Mouse (Mus musculus): ENCODE data around the gene Cyp2t4. TPM values are rescaled to one million over a fixed set of nuclear protein-coding genes. Genes with fewer than 3 reads are reported as not detected.

Cyp2t4 gene
- polyA plus RNA-seq, 1 experiment from 2014 or later, result not detected

GRCm38 (mm10) chr7:27136410-27136996 is 17.0 kb upstream of the Cyp2t4 start:
- WGBS, result 39% methylated on average over 8 of the region's 8 CpGs
- H3K9ac ChIP-seq (replicated peaks; ENCODE audit: low read depth, low read length), result no peak overlapping the region
- H3K36me3 ChIP-seq (ENCODE audit: control insufficient read depth, insufficient read depth, low read length), result no peaks in the 10 kb centered on the region
- peaks cover 6% of the 10 kb centered on the region for H3K4me1 ChIP-seq (ENCODE audit: control insufficient read depth, insufficient read depth, low read length)
- no peak for ATAC-seq (ENCODE audit: insufficient number of reproducible peaks, insufficient read depth, low FRiP score, low read depth)
- no peak overlapping the region for H3K4me3 ChIP-seq (ENCODE audit: low read depth, low read length)
- no peak overlapping the region for H3K27ac ChIP-seq (ENCODE audit: low read length)
- H3K27me3 ChIP-seq (ENCODE audit: control insufficient read depth, insufficient read depth, low read length), result no peaks in the 10 kb centered on the region
- no peaks in the 10 kb centered on the region for H3K9me3 ChIP-seq (ENCODE audit: control insufficient read depth, low read depth, low read length)
- no peak overlapping the region for H3K4me2 ChIP-seq (replicated peaks; ENCODE audit: low read depth, low read length)

GRCm38 (mm10) chr7:27156005-27156404 is 2.5 kb downstream of the Cyp2t4 start:
- Histone ChIP-seq H3K36me3 (ENCODE audit: control insufficient read depth, insufficient read depth, low read length) (peaks cover 29% of the 10 kb centered on the region), H3K4me1 (ENCODE audit: control insufficient read depth, insufficient read depth, low read length) (peaks cover 4% of the 10 kb centered on the region; the same call in 1 of the 2 replicates), H3K27me3 (ENCODE audit: control insufficient read depth, insufficient read depth, low read length) (no peaks in the 10 kb centered on the region), H3K9ac (replicated peaks; ENCODE audit: low read depth, low read length) (no peak overlapping the region), H3K4me3 (ENCODE audit: low read depth, low read length) (no peak overlapping the region), H3K27ac (ENCODE audit: low read length) (no peak overlapping the region), H3K4me2 (replicated peaks; ENCODE audit: low read depth, low read length) (no peak overlapping the region), H3K9me3 (ENCODE audit: control insufficient read depth, low read depth, low read length) (no peaks in the 10 kb centered on the region)
- no peak for ATAC-seq (ENCODE audit: insufficient number of reproducible peaks, insufficient read depth, low FRiP score, low read depth)
- WGBS, result 79% methylated on average over 13 of the region's 13 CpGs

- H3K9ac ChIP-seq (replicated peaks; ENCODE audit: low read depth, low read length), result no peak overlapping the region
- H3K4me2 ChIP-seq (replicated peaks; ENCODE audit: low read depth, low read length), result no peak overlapping the region
- no peak overlapping the region for H3K4me3 ChIP-seq (ENCODE audit: low read depth, low read length)
- peaks cover 7% of the 10 kb centered on the region; the same call in 1 of the 2 replicates for H3K4me1 ChIP-seq (ENCODE audit: control insufficient read depth, insufficient read depth, low read length)
- H3K9me3 ChIP-seq (ENCODE audit: control insufficient read depth, low read depth, low read length), result no peaks in the 10 kb centered on the region
- peaks cover 37% of the 10 kb centered on the region for H3K36me3 ChIP-seq (ENCODE audit: control insufficient read depth, insufficient read depth, low read length)
- no peak for ATAC-seq (ENCODE audit: insufficient number of reproducible peaks, insufficient read depth, low FRiP score, low read depth)
- no peaks in the 10 kb centered on the region for H3K27me3 ChIP-seq (ENCODE audit: control insufficient read depth, insufficient read depth, low read length)
- 94% methylated on average over 9 of the region's 9 CpGs for WGBS
- H3K27ac ChIP-seq (ENCODE audit: low read length), result no peak overlapping the region
These were observed 4.7 kb downstream of the Cyp2t4 start for GRCm38 (mm10) chr7:27158171-27158570.

- Histone ChIP-seq H3K9ac (replicated peaks; ENCODE audit: low read depth, low read length) (no peak overlapping the region), H3K9me3 (ENCODE audit: control insufficient read depth, low read depth, low read length) (no peaks in the 10 kb centered on the region), H3K27ac (ENCODE audit: low read length) (no peak overlapping the region), H3K36me3 (ENCODE audit: control insufficient read depth, insufficient read depth, low read length) (peaks cover 43% of the 10 kb centered on the region), H3K4me1 (ENCODE audit: control insufficient read depth, insufficient read depth, low read length) (peaks cover 16% of the 10 kb centered on the region), H3K4me2 (replicated peaks; ENCODE audit: low read depth, low read length) (no peak overlapping the region), H3K27me3 (ENCODE audit: control insufficient read depth, insufficient read depth, low read length) (no peaks in the 10 kb centered on the region), H3K4me3 (ENCODE audit: low read depth, low read length) (no peak overlapping the region)
- WGBS, result 97% methylated on average over 6 of the region's 6 CpGs
- no peak for ATAC-seq (ENCODE audit: insufficient number of reproducible peaks, insufficient read depth, low FRiP score, low read depth)
These were observed 5.7 kb downstream of the Cyp2t4 start for GRCm38 (mm10) chr7:27159256-27159655.

GRCm38 (mm10) chr7:27159882-27160281 is 6.4 kb downstream of the Cyp2t4 start:
- no peaks in the 10 kb centered on the region for H3K27me3 ChIP-seq (ENCODE audit: control insufficient read depth, insufficient read depth, low read length)
- H3K4me3 ChIP-seq (ENCODE audit: low read depth, low read length), result no peak overlapping the region
- H3K27ac ChIP-seq (ENCODE audit: low read length), result no peak overlapping the region
- peaks cover 22% of the 10 kb centered on the region for H3K4me1 ChIP-seq (ENCODE audit: control insufficient read depth, insufficient read depth, low read length)
- H3K9ac ChIP-seq (replicated peaks; ENCODE audit: low read depth, low read length), result no peak overlapping the region
- ATAC-seq (ENCODE audit: insufficient number of reproducible peaks, insufficient read depth, low FRiP score, low read depth), result peak; percentile 87; the same call in 1 of the 2 replicates
- H3K36me3 ChIP-seq (ENCODE audit: control insufficient read depth, insufficient read depth, low read length), result peaks cover 49% of the 10 kb centered on the region
- H3K9me3 ChIP-seq (ENCODE audit: control insufficient read depth, low read depth, low read length), result no peaks in the 10 kb centered on the region
- 13% methylated on average over 8 of the region's 8 CpGs for WGBS
- no peak overlapping the region for H3K4me2 ChIP-seq (replicated peaks; ENCODE audit: low read depth, low read length)

- 80% methylated on average over 3 of the region's 3 CpGs for WGBS
- Histone ChIP-seq H3K36me3 (ENCODE audit: control insufficient read depth, insufficient read depth, low read length) (peaks cover 53% of the 10 kb centered on the region), H3K27ac (ENCODE audit: low read length) (no peak overlapping the region), H3K27me3 (ENCODE audit: control insufficient read depth, insufficient read depth, low read length) (no peaks in the 10 kb centered on the region), H3K4me2 (replicated peaks; ENCODE audit: low read depth, low read length) (no peak overlapping the region), H3K9ac (replicated peaks; ENCODE audit: low read depth, low read length) (no peak overlapping the region), H3K4me3 (ENCODE audit: low read depth, low read length) (no peak overlapping the region), H3K4me1 (ENCODE audit: control insufficient read depth, insufficient read depth, low read length) (peaks cover 30% of the 10 kb centered on the region), H3K9me3 (ENCODE audit: control insufficient read depth, low read depth, low read length) (no peaks in the 10 kb centered on the region)
- no peak for ATAC-seq (ENCODE audit: insufficient number of reproducible peaks, insufficient read depth, low FRiP score, low read depth)
These were observed 7.4 kb downstream of the Cyp2t4 start for GRCm38 (mm10) chr7:27160921-27161320.

GRCm38 (mm10) chr7:27161744-27162143 is 8.2 kb downstream of the Cyp2t4 start:
- H3K27ac ChIP-seq (ENCODE audit: low read length), result no peak overlapping the region
- ATAC-seq (ENCODE audit: insufficient number of reproducible peaks, insufficient read depth, low FRiP score, low read depth), result no peak
- H3K4me3 ChIP-seq (ENCODE audit: low read depth, low read length), result no peak overlapping the region
- H3K4me1 ChIP-seq (ENCODE audit: control insufficient read depth, insufficient read depth, low read length), result peaks cover 30% of the 10 kb centered on the region
- no peaks in the 10 kb centered on the region for H3K9me3 ChIP-seq (ENCODE audit: control insufficient read depth, low read depth, low read length)
- H3K27me3 ChIP-seq (ENCODE audit: control insufficient read depth, insufficient read depth, low read length), result no peaks in the 10 kb centered on the region
- WGBS, result 83% methylated on average over 4 of the region's 4 CpGs
- no peak overlapping the region for H3K4me2 ChIP-seq (replicated peaks; ENCODE audit: low read depth, low read length)
- peaks cover 53% of the 10 kb centered on the region for H3K36me3 ChIP-seq (ENCODE audit: control insufficient read depth, insufficient read depth, low read length)
- no peak overlapping the region for H3K9ac ChIP-seq (replicated peaks; ENCODE audit: low read depth, low read length)

- H3K4me1 ChIP-seq (ENCODE audit: control insufficient read depth, insufficient read depth, low read length), result peaks cover 37% of the 10 kb centered on the region
- 82% methylated on average over 5 of the region's 5 CpGs for WGBS
- H3K9ac ChIP-seq (replicated peaks; ENCODE audit: low read depth, low read length), result no peak overlapping the region
- no peak overlapping the region for H3K4me3 ChIP-seq (ENCODE audit: low read depth, low read length)
- H3K36me3 ChIP-seq (ENCODE audit: control insufficient read depth, insufficient read depth, low read length), result peaks cover 45% of the 10 kb centered on the region
- no peaks in the 10 kb centered on the region for H3K9me3 ChIP-seq (ENCODE audit: control insufficient read depth, low read depth, low read length)
- ATAC-seq (ENCODE audit: insufficient number of reproducible peaks, insufficient read depth, low FRiP score, low read depth), result no peak
- H3K27me3 ChIP-seq (ENCODE audit: control insufficient read depth, insufficient read depth, low read length), result no peaks in the 10 kb centered on the region
- H3K4me2 ChIP-seq (replicated peaks; ENCODE audit: low read depth, low read length), result peak overlapping the region; percentile 88; the same call in 1 of the 2 replicates
- H3K27ac ChIP-seq (ENCODE audit: low read length), result no peak overlapping the region
These were observed 9.4 kb downstream of the Cyp2t4 start for GRCm38 (mm10) chr7:27162780-27163449.

Measured in stomach, embryonic 14.5 days (tissue).